Mouse (Mus musculus) intestine, embryonic 16.5 days (tissue): ENCODE measurements at regions not wholly inside any gene's neighbourhood (a gene's known extent, or its start where the extent isn't known, plus 50 kb on each side); places are given as distances from the start of the nearest gene placed in this dataset.
"Not testable (repeated sequence)": the region's sequence is repeated elsewhere in the genome, so short reads cannot be mapped to it uniquely, and the experiment has no call there.

Experiments
- ATAC-seq: fragments of 200-750 bp; cut with Nextera tagmentation; 2 replicates; pipeline ENCODE4 v1.8.0; 2017; ENCODE audit warnings: moderate TSS enrichment, moderate library complexity
- H3K27ac ChIP-seq: fragments of 300-500 bp; sonication (generic); 2 replicates; pipeline ENCODE4 v1.5.1; 2014; ENCODE audit warnings: mild to moderate bottlenecking, low read length
- H3K27me3 ChIP-seq: fragments of 300-500 bp; sonication (generic); replicated peaks from 2 replicates; pipeline ENCODE4 v1.6.1; 2014; ENCODE audit warnings: low read length, control low read depth, mixed read lengths; ENCODE audit not compliant: control insufficient read depth, insufficient read depth
- H3K36me3 ChIP-seq: fragments of 300-500 bp; sonication (generic); 2 replicates; pipeline ENCODE4 v1.6.1; 2014; ENCODE audit warnings: low read length, control low read depth; ENCODE audit not compliant: control insufficient read depth, insufficient read depth
- H3K4me1 ChIP-seq: fragments of 300-500 bp; sonication (generic); 2 replicates; pipeline ENCODE4 v1.6.1; 2014; ENCODE audit warnings: low read length, control low read depth, mixed read lengths; ENCODE audit not compliant: control insufficient read depth, insufficient read depth
- H3K4me2 ChIP-seq: fragments of 300-500 bp; sonication (generic); 2 replicates; pipeline ENCODE4 v1.6.1; 2014; ENCODE audit warnings: low read depth, low read length, control low read depth
- H3K4me3 ChIP-seq: fragments of 300-500 bp; sonication (generic); 2 replicates; pipeline ENCODE4 v1.5.1; 2014; ENCODE audit warnings: mild to moderate bottlenecking, low read length
- H3K9ac ChIP-seq: fragments of 300-500 bp; sonication (generic); 2 replicates; pipeline ENCODE4 v1.6.1; 2014; ENCODE audit warnings: low read depth, low read length
- H3K9me3 ChIP-seq: fragments of 300-500 bp; sonication (generic); 2 replicates; pipeline ENCODE4 v1.6.1; 2016; ENCODE audit warnings: low read length, control low read depth; ENCODE audit not compliant: control insufficient read depth
- WGBS: fragments of 180-500 bp; shearing (Covaris S2); extraction: QIAGEN DNeasy Blood & Tissue Kit; methylation state at CpG from one replicate; pipeline ENCODE4 v1.1.7; 2014; 5-methylcytosine and 5-hydroxymethylcytosine counted together

GRCm38 (mm10) chr17:14114856-14115255 lies 55.5 kb upstream of the Gm7358 start:
- 74% methylated on average over 2 of the region's 2 CpGs for WGBS
- H3K4me1 ChIP-seq, result no peaks in the 10 kb centered on the region
- H3K9ac ChIP-seq, result no peak overlapping the region
- no peak overlapping the region for H3K4me3 ChIP-seq
- no peak for ATAC-seq
- H3K9me3 ChIP-seq, result no peaks in the 10 kb centered on the region
- H3K27ac ChIP-seq, result no peak overlapping the region
- no peaks in the 10 kb centered on the region for H3K27me3 ChIP-seq
- H3K4me2 ChIP-seq, result no peak overlapping the region
- no peaks in the 10 kb centered on the region for H3K36me3 ChIP-seq

GRCm38 (mm10) chr17:14111692-14112091 lies 52.4 kb upstream of the Gm7358 start:
- not testable (repeated sequence) for H3K9ac ChIP-seq, ATAC-seq, H3K27ac ChIP-seq, H3K36me3 ChIP-seq, H3K27me3 ChIP-seq, H3K9me3 ChIP-seq, H3K4me3 ChIP-seq, H3K4me1 ChIP-seq, H3K4me2 ChIP-seq
- WGBS, result 18% methylated on average over 1 of the region's 1 CpGs
